Mouse (Mus musculus): Measurements from ENCODE around the gene Stard3. TPM values are rescaled to one million over a fixed set of nuclear protein-coding genes. Genes with fewer than 3 reads are reported as not detected.

Stard3 gene
- polyA plus RNA-seq, 1 experiment from 2014 or later, result 41.5 TPM

GRCm38 (mm10) chr11:98409341-98409822, 51.2 kb downstream of the Stard3 start:
- Histone ChIP-seq H3K9ac (ENCODE audit: low read length) (peak overlapping the region; percentile 40), H3K9me3 (ENCODE audit: control insufficient read depth, low read length) (no peaks in the 10 kb centered on the region), H3K27me3 (ENCODE audit: control insufficient read depth, insufficient read depth, low read length) (peaks cover 9% of the 10 kb centered on the region), H3K4me2 (peak overlapping the region; percentile 33), H3K4me1 (ENCODE audit: control insufficient read depth, insufficient read depth, low read length) (peaks cover 26% of the 10 kb centered on the region), H3K36me3 (ENCODE audit: control insufficient read depth, insufficient read depth, low read length) (no peaks in the 10 kb centered on the region), H3K4me3 (ENCODE audit: low read depth, low read length) (no peak overlapping the region), H3K27ac (ENCODE audit: low read depth, low read length) (no peak overlapping the region)
- DNase-seq (ENCODE audit: low spot score, missing footprints), result peak; percentile 87
- ATAC-seq (ENCODE audit: low FRiP score), result peak; percentile 75
- 2% methylated on average over 10 of the region's 10 CpGs for WGBS

DNA sequence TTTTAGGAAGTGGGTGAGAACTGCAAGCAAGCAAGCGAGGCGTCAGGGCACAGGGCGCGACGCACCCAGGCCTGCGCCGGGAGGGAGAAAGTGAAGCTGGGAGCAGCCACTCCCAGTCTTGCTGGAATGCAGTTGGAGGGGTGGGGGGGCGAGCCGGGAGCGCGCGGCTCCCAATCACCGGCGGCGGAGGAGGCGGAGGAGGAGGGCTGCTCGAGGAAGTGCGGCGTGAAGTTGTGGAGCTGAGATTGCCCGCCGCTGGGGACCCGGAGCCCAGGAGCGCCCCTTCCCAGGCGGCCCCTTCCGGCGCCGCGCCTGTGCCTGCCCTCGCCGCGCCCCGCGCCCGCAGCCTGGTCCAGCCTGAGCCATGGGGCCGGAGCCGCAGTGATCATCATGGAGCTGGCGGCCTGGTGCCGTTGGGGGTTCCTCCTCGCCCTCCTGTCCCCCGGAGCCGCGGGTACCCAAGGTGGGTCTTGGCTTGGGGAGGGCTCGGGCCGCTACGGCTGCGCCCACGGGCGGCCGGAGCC, 54.2 kb downstream of the Stard3 start, which contains the start of gene Erbb2:
TSS of gene Erbb2 (plus strand) at position 198 of the 524 bp plus-strand sequence.
- peaks cover 26% of the 10 kb centered on the region for H3K4me1 ChIP-seq (ENCODE audit: control insufficient read depth, insufficient read depth, low read length)
- H3K36me3 ChIP-seq (ENCODE audit: control insufficient read depth, insufficient read depth, low read length), result no peaks in the 10 kb centered on the region
- peaks cover 9% of the 10 kb centered on the region for H3K27me3 ChIP-seq (ENCODE audit: control insufficient read depth, insufficient read depth, low read length)
- H3K27ac ChIP-seq (ENCODE audit: low read depth, low read length), result peak within 1 kb of the TSS; percentile 40; the same call in 1 of the 2 replicates
- H3K4me3 ChIP-seq (ENCODE audit: low read depth, low read length), result peak within 1 kb of the TSS; percentile 83
- peak; percentile 96 for DNase-seq (ENCODE audit: low spot score, missing footprints)
- no peaks in the 10 kb centered on the region for H3K9me3 ChIP-seq (ENCODE audit: control insufficient read depth, low read length)
- WGBS, result 1% methylated on average over 40 of the region's 49 CpGs
- peak; percentile 80 for ATAC-seq (ENCODE audit: low FRiP score)
- H3K9ac ChIP-seq (ENCODE audit: low read length), result peak within 1 kb of the TSS; percentile 88
- H3K4me2 ChIP-seq, result peak within 1 kb of the TSS; percentile 98

- H3K4me2 ChIP-seq, result peak overlapping the region; percentile 98
- H3K9me3 ChIP-seq (ENCODE audit: control insufficient read depth, low read length), result no peaks in the 10 kb centered on the region
- H3K27ac ChIP-seq (ENCODE audit: low read depth, low read length), result peak overlapping the region; percentile 40; the same call in 1 of the 2 replicates
- H3K36me3 ChIP-seq (ENCODE audit: control insufficient read depth, insufficient read depth, low read length), result no peaks in the 10 kb centered on the region
- under 1% methylated on average over 40 of the region's 40 CpGs for WGBS
- H3K4me3 ChIP-seq (ENCODE audit: low read depth, low read length), result peak overlapping the region; percentile 83
- ATAC-seq (ENCODE audit: low FRiP score), result peak; percentile 34; the same call in 1 of the 2 replicates
- peaks cover 26% of the 10 kb centered on the region for H3K4me1 ChIP-seq (ENCODE audit: control insufficient read depth, insufficient read depth, low read length)
- no peak for DNase-seq (ENCODE audit: low spot score, missing footprints)
- peak overlapping the region; percentile 88 for H3K9ac ChIP-seq (ENCODE audit: low read length)
- peaks cover 9% of the 10 kb centered on the region for H3K27me3 ChIP-seq (ENCODE audit: control insufficient read depth, insufficient read depth, low read length)
Measured at GRCm38 (mm10) chr11:98412797-98413301, 54.7 kb downstream of the Stard3 start.

- WGBS, result 32% methylated on average over 7 of the region's 7 CpGs
- Histone ChIP-seq H3K4me1 (ENCODE audit: control insufficient read depth, insufficient read depth, low read length) (peaks cover 25% of the 10 kb centered on the region), H3K27me3 (ENCODE audit: control insufficient read depth, insufficient read depth, low read length) (peaks cover 9% of the 10 kb centered on the region), H3K27ac (ENCODE audit: low read depth, low read length) (no peak overlapping the region), H3K9ac (ENCODE audit: low read length) (peak overlapping the region; percentile 88; the same call in 1 of the 2 replicates), H3K4me2 (peak overlapping the region; percentile 98), H3K9me3 (ENCODE audit: control insufficient read depth, low read length) (no peaks in the 10 kb centered on the region), H3K36me3 (ENCODE audit: control insufficient read depth, insufficient read depth, low read length) (no peaks in the 10 kb centered on the region), H3K4me3 (ENCODE audit: low read depth, low read length) (peak overlapping the region; percentile 83)
- peak; percentile 87 for DNase-seq (ENCODE audit: low spot score, missing footprints)
- ATAC-seq (ENCODE audit: low FRiP score), result no peak
Measured at GRCm38 (mm10) chr11:98413731-98414130, 55.6 kb downstream of the Stard3 start.

DNA sequence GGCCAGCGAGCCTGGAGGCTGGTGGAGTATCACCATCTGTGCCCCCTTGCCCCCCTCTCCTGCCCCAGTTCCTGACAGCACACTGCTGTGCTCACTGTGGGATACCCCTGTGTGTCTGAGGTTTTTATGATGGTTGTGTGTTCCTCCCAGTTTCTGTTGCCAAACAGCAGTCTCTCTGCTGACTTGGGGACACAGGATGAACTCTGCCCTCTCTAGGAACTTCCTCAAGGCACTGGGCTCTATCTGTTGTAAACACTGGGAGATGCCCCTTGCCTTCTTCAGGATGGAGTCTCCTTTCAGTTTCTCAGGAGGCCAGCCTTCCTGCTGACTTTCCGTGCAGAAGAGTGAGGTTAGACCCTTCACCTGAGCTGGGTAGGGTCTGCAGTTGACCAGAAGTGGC, 56.0 kb downstream of the Stard3 start:
- ATAC-seq (ENCODE audit: low FRiP score) (no peak), DNase-seq (ENCODE audit: low spot score, missing footprints) (peak; percentile 47)
- peaks cover 9% of the 10 kb centered on the region for H3K27me3 ChIP-seq (ENCODE audit: control insufficient read depth, insufficient read depth, low read length)
- H3K4me3 ChIP-seq (ENCODE audit: low read depth, low read length), result no peak overlapping the region
- no peak overlapping the region for H3K4me2 ChIP-seq
- H3K36me3 ChIP-seq (ENCODE audit: control insufficient read depth, insufficient read depth, low read length), result no peaks in the 10 kb centered on the region
- peaks cover 22% of the 10 kb centered on the region for H3K4me1 ChIP-seq (ENCODE audit: control insufficient read depth, insufficient read depth, low read length)
- 42% methylated on average over 2 of the region's 2 CpGs for WGBS
- no peaks in the 10 kb centered on the region for H3K9me3 ChIP-seq (ENCODE audit: control insufficient read depth, low read length)
- no peak overlapping the region for H3K27ac ChIP-seq (ENCODE audit: low read depth, low read length)
- no peak overlapping the region for H3K9ac ChIP-seq (ENCODE audit: low read length)

DNA sequence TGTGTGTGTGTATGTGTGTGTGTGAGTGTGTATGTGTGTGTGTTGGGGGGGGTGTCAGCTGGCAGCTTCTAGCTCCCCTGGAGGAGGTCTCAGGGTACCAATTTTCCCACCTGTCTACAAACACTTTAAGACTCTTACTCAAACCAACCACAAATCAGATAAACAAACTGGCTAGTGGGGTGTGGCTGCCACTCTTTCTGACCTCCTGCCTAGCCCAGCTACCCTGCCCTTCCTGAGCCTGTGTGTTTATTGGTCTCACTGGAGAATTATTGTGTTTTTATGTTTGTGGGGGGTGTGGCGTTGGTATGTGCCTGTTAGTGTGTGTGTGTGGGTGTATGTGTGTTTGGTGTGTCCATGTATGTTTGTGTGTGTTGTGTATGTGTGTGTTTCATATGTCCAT, 58.9 kb downstream of the Stard3 start:
- DNase-seq (ENCODE audit: low spot score, missing footprints) (peak; percentile 28), ATAC-seq (ENCODE audit: low FRiP score) (no peak)
- Histone ChIP-seq H3K4me2 (no peak overlapping the region), H3K4me1 (ENCODE audit: control insufficient read depth, insufficient read depth, low read length) (peaks cover 11% of the 10 kb centered on the region), H3K27me3 (ENCODE audit: control insufficient read depth, insufficient read depth, low read length) (no peaks in the 10 kb centered on the region), H3K4me3 (ENCODE audit: low read depth, low read length) (no peak overlapping the region), H3K9me3 (ENCODE audit: control insufficient read depth, low read length) (no peaks in the 10 kb centered on the region), H3K36me3 (ENCODE audit: control insufficient read depth, insufficient read depth, low read length) (no peaks in the 10 kb centered on the region), H3K9ac (ENCODE audit: low read length) (no peak overlapping the region), H3K27ac (ENCODE audit: low read depth, low read length) (no peak overlapping the region)
- whole genome bisulfite sequencing, result 89% methylated on average over 1 of the region's 1 CpGs

GRCm38 (mm10) chr11:98418273-98418672, 60.1 kb downstream of the Stard3 start:
- Histone ChIP-seq H3K9ac (ENCODE audit: low read length) (no peak overlapping the region), H3K27ac (ENCODE audit: low read depth, low read length) (no peak overlapping the region), H3K9me3 (ENCODE audit: control insufficient read depth, low read length) (no peaks in the 10 kb centered on the region), H3K27me3 (ENCODE audit: control insufficient read depth, insufficient read depth, low read length) (no peaks in the 10 kb centered on the region), H3K4me2 (no peak overlapping the region), H3K36me3 (ENCODE audit: control insufficient read depth, insufficient read depth, low read length) (no peaks in the 10 kb centered on the region), H3K4me1 (ENCODE audit: control insufficient read depth, insufficient read depth, low read length) (peaks cover 11% of the 10 kb centered on the region), H3K4me3 (ENCODE audit: low read depth, low read length) (no peak overlapping the region)
- ATAC-seq (ENCODE audit: low FRiP score) (no peak), DNase-seq (ENCODE audit: low spot score, missing footprints) (peak; percentile 56)
- WGBS, result 70% methylated on average over 4 of the region's 6 CpGs

DNA sequence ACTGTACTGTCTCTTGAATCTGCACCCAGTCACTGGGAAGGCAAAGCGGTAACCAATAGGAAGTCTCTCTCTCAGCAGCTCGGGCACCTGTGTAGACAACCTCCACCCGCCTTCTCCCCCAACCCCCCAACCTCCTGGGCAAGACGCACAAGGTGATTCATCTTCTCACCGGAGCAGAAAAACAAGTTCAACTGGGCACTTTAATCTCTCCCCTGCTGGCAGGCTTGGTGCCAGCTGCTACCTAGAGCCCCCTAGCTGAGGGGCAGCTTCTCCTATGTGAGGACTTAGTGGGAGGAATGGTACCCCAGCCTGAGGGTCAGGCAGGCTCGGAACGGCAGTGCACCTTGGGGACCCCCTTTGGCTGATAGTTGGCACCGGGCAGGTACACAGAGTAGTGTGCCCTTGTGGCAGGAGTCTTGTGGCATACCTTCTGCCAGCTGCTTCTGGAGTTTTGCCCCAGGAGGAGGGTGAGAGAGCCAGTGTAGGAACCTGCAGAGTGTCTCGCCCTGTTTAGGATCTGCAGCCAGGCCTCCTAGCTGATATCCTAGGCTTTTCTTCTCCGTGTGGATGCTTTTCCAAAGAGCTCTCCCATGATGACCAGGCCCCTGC, 60.9 kb downstream of the Stard3 start:
- WGBS, result 88% methylated on average over 10 of the region's 10 CpGs

DNA sequence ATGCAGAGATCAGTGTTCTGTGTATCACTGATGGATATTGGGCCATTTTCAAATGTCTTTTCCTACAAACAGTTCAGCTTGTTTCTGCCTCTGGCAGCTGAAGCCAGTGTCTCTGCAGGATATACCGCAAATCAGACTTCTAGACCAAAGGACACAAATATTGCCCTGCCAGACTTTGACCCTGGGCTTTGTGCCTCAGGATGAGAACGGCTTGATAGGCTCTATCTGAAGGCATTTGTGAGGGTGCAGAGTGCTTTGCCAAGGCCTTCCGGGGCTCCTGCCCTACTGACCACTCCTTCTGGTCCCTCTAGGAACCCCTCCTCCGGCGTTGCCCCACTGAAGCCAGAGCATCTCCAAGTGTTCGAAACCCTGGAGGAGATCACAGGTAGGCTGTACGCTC, 68.4 kb downstream of the Stard3 start:
- H3K9me3 ChIP-seq (ENCODE audit: control insufficient read depth, low read length), result no peaks in the 10 kb centered on the region
- no peaks in the 10 kb centered on the region for H3K36me3 ChIP-seq (ENCODE audit: control insufficient read depth, insufficient read depth, low read length)
- no peaks in the 10 kb centered on the region for H3K4me1 ChIP-seq (ENCODE audit: control insufficient read depth, insufficient read depth, low read length)
- H3K4me2 ChIP-seq, result no peak overlapping the region
- no peaks in the 10 kb centered on the region for H3K27me3 ChIP-seq (ENCODE audit: control insufficient read depth, insufficient read depth, low read length)
- DNase-seq (ENCODE audit: low spot score, missing footprints) (no peak), ATAC-seq (ENCODE audit: low FRiP score) (no peak)
- WGBS, result 91% methylated on average over 7 of the region's 7 CpGs
- no peak overlapping the region for H3K4me3 ChIP-seq (ENCODE audit: low read depth, low read length)
- no peak overlapping the region for H3K27ac ChIP-seq (ENCODE audit: low read depth, low read length)
- H3K9ac ChIP-seq (ENCODE audit: low read length), result no peak overlapping the region

More for the DNA sequence above, 60.9 kb downstream of the Stard3 start:
- Histone ChIP-seq H3K9me3 (ENCODE audit: control insufficient read depth, low read length) (no peaks in the 10 kb centered on the region), H3K27me3 (ENCODE audit: control insufficient read depth, insufficient read depth, low read length) (no peaks in the 10 kb centered on the region), H3K4me3 (ENCODE audit: low read depth, low read length) (no peak overlapping the region), H3K27ac (ENCODE audit: low read depth, low read length) (no peak overlapping the region), H3K36me3 (ENCODE audit: control insufficient read depth, insufficient read depth, low read length) (no peaks in the 10 kb centered on the region), H3K4me2 (no peak overlapping the region), H3K4me1 (ENCODE audit: control insufficient read depth, insufficient read depth, low read length) (peaks cover 3% of the 10 kb centered on the region; the same call in 1 of the 2 replicates), H3K9ac (ENCODE audit: low read length) (no peak overlapping the region)
- DNase-seq (ENCODE audit: low spot score, missing footprints) (no peak), ATAC-seq (ENCODE audit: low FRiP score) (no peak)

Measured in midbrain, embryonic 11.5 days (tissue).